Mouse (Mus musculus) lung, adult 2 months (tissue): ENCODE data around the gene Trim59.

Source experiments
- CTCF ChIP-seq: fragments of 200-500 bp; IDR thresholded peaks from 2 replicates; pipeline ENCODE4 v1.5.1; 2011; ENCODE audit warnings: mild to moderate bottlenecking, low read length, control low read depth; ENCODE audit not compliant: insufficient read depth
- POLR2A ChIP-seq: fragments of 200-500 bp; IDR thresholded peaks from 2 replicates; pipeline ENCODE4 v1.6.1; 2011; ENCODE audit warnings: low read depth, mild to moderate bottlenecking, control low read depth, low read length, borderline replicate concordance; ENCODE audit errors: extremely low read depth

DNA sequence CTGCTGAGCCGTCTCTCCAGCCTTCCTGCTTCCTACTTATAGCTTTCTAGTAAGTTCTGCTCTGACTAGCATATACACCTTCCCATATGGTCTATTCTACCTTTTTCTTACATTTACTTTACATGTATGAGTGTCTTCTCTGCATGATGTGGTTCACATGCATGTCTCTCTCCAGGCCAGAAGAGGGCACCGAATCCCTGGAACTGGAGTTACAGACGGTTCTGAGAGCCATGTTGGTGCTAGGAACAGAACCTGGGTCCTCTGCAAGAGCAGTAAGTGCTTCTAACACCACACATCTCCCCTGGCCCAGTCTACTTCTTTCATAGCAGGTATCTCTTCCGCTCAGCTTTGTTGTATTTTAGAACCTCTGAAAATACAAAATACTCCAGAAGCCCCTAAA, 41.8 kb downstream of the Trim59 start:
- TF ChIP-seq CTCF (no peak), POLR2A (no peak)
